Comparison of ENCODE assay signal across 8 mouse cellular contexts in the genomic region with DNA sequence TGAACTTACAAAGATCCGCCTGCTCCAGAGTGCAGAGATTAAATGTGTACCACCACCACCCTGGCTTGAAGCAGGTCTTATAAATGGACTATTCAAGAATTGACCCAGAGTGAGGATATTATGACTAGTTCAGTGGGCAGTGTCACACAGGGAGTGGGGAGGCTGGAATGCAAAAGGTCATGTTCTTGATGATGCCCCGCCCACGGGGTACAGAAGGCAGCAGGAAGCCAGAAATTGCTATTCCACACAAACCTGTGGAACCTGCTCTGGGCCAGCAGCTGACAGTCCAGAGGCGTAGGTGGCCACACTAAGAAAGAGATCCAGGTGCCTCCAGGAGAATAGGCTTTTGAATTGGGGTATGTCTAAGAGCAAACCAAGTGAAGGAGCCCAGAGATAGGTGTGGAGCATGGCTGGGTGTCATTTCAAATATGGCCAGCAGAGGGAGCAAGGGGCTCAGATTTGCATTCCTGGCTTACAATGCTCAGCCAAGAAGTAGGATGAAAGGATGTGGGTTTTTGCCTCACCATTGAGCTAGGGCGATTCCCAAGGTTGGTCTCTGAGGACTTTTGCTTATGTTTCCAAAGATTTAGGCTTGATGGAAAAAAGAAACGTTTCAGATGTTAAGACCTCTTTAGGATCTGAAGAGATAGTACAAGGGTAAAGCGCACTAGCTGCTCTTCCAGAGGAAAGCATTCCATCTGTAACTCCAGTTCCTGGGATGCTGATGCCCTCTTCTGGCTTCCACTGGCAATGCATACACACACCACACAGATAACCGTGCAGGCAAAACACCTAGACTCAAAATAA. TPM values are rescaled to one million over a fixed set of nuclear protein-coding genes. Genes with fewer than 3 reads are reported as not detected.
A peak's percentile ranks its signal among the peaks of the same experiment; 100 is the strongest.
DNase-seq lines count a peak whose midpoint lies in the region; ATAC-seq and TF ChIP-seq lines count a peak whose summit lies in the region.

No protein-coding gene starts in this region.

- no peak overlapping the region for H3K27ac ChIP-seq in forebrain, embryonic 11.5 days (ENCODE audit: low read depth, low read length)
- 0 out of 2 replicates have a peak overlapping the region, but pooled peaks have one; percentile 33 for H3K27ac ChIP-seq in heart, embryonic 16.5 days (ENCODE audit: low read length)
- no peak overlapping the region for H3K27ac ChIP-seq in liver, postnatal 0 days (ENCODE audit: low read depth)
- peak overlapping the region; percentile 79 for H3K27ac ChIP-seq in neural tube, embryonic 15.5 days (replicated peaks)

- 35% methylated on average over 8 of the region's 8 CpGs for WGBS in forebrain, embryonic 11.5 days
- WGBS in heart, embryonic 16.5 days, result 36% methylated on average over 8 of the region's 8 CpGs
- WGBS in liver, postnatal 0 days (ENCODE audit: insufficient replicate concordance), result 42% methylated on average over 8 of the region's 8 CpGs
- 35% methylated on average over 8 of the region's 8 CpGs for WGBS in neural tube, embryonic 15.5 days

- DNase-seq in c-Kit-positive CD71-positive TER-119-negative erythroid progenitor cells, embryonic 14.5 days (ENCODE audit: low read depth), result peak; percentile 68
- DNase-seq in forebrain, embryonic 11.5 days (ENCODE audit: low spot score), result peak; percentile 92
- peak; percentile 81 to 91 for DNase-seq in kidney, postnatal 25 days
- DNase-seq in liver, postnatal 0 days, result peak; percentile 84
- DNase-seq in testis, postnatal 10 days (ENCODE audit: low spot score), result peak; percentile 90

- no peaks in the 10 kb centered on the region for H3K9me3 ChIP-seq in E14TG2a.4 (ENCODE audit: low read length)
- no peaks in the 10 kb centered on the region for H3K9me3 ChIP-seq in forebrain, embryonic 11.5 days (ENCODE audit: control insufficient read depth, low read length)
- H3K9me3 ChIP-seq in heart, embryonic 16.5 days (replicated peaks; ENCODE audit: control insufficient read depth, low read length), result no peaks in the 10 kb centered on the region
- H3K9me3 ChIP-seq in liver, postnatal 0 days (ENCODE audit: low read length), result no peaks in the 10 kb centered on the region
- no peaks in the 10 kb centered on the region for H3K9me3 ChIP-seq in neural tube, embryonic 15.5 days (replicated peaks)

- no peak for TF ChIP-seq EP300 in liver, postnatal 0 days (IDR thresholded peaks at IDR 0.05; ENCODE audit: low read depth)

- no peak overlapping the region for H3K9ac ChIP-seq in forebrain, embryonic 11.5 days (ENCODE audit: low read length)
- H3K9ac ChIP-seq in heart, embryonic 16.5 days (ENCODE audit: low read length), result no peak overlapping the region
- no peak overlapping the region for H3K9ac ChIP-seq in liver, postnatal 0 days (replicated peaks)
- H3K9ac ChIP-seq in neural tube, embryonic 15.5 days (replicated peaks), result no peak overlapping the region

- no peak overlapping the region for H3K4me3 ChIP-seq in E14TG2a.4 (replicated peaks; ENCODE audit: low read length)
- no peak overlapping the region for H3K4me3 ChIP-seq in forebrain, embryonic 11.5 days (ENCODE audit: low read depth, low read length)
- H3K4me3 ChIP-seq in heart, embryonic 16.5 days (ENCODE audit: low read length), result no peak overlapping the region; the same call in 1 of the 2 replicates
- no peak overlapping the region for H3K4me3 ChIP-seq in liver, postnatal 0 days (ENCODE audit: low read depth, low read length)
- H3K4me3 ChIP-seq in neural tube, embryonic 15.5 days (replicated peaks), result peak overlapping the region; percentile 20; the same call in 1 of the 2 replicates

- H3K36me3 ChIP-seq in E14TG2a.4 (ENCODE audit: insufficient read depth, low read length), result peaks cover 44% of the 10 kb centered on the region
- no peaks in the 10 kb centered on the region for H3K36me3 ChIP-seq in forebrain, embryonic 11.5 days (ENCODE audit: control insufficient read depth, insufficient read depth, low read length)
- peaks cover 18% of the 10 kb centered on the region for H3K36me3 ChIP-seq in heart, embryonic 16.5 days (ENCODE audit: control insufficient read depth, insufficient read depth)
- peaks cover 14% of the 10 kb centered on the region for H3K36me3 ChIP-seq in liver, postnatal 0 days (replicated peaks; ENCODE audit: insufficient read depth, low read length)
- H3K36me3 ChIP-seq in neural tube, embryonic 15.5 days, result peaks cover 45% of the 10 kb centered on the region

- H3K27me3 ChIP-seq in E14TG2a.4 (ENCODE audit: insufficient read depth, low read length), result no peaks in the 10 kb centered on the region
- H3K27me3 ChIP-seq in forebrain, embryonic 11.5 days (ENCODE audit: control insufficient read depth, insufficient read depth, low read length), result peaks cover 9% of the 10 kb centered on the region; the same call in 1 of the 2 replicates
- H3K27me3 ChIP-seq in heart, embryonic 16.5 days (ENCODE audit: control insufficient read depth, insufficient read depth, low read length), result no peaks in the 10 kb centered on the region
- H3K27me3 ChIP-seq in liver, postnatal 0 days (ENCODE audit: insufficient read depth, low read length), result no peaks in the 10 kb centered on the region
- no peaks in the 10 kb centered on the region for H3K27me3 ChIP-seq in neural tube, embryonic 15.5 days (replicated peaks)

- ATAC-seq in forebrain, embryonic 11.5 days (replicated peaks; ENCODE audit: low FRiP score), result peak; percentile 47
- peak; percentile 71 for ATAC-seq in heart, embryonic 16.5 days (replicated peaks; ENCODE audit: extremely low read depth, insufficient read depth, low FRiP score)
- ATAC-seq in liver, postnatal 0 days, result peak; percentile 63; the same call in 1 of the 2 replicates
- ATAC-seq in neural tube, embryonic 15.5 days (ENCODE audit: low FRiP score), result peak; percentile 71

- peak; percentile 90 for TF ChIP-seq CTCF in E14TG2a.4 (conservative IDR thresholded peaks at IDR 0.05; ENCODE audit: low read length)
- peak; percentile 88 for TF ChIP-seq CTCF in liver, postnatal 0 days (IDR thresholded peaks at IDR 0.05; ENCODE audit: low read depth)

- no peak overlapping the region for H3K4me2 ChIP-seq in forebrain, embryonic 11.5 days (ENCODE audit: low read depth, low read length, severe bottlenecking)
- 0 out of 2 replicates have a peak overlapping the region, but pooled peaks have one; percentile 34 for H3K4me2 ChIP-seq in heart, embryonic 16.5 days (ENCODE audit: low read depth, low read length)
- no peak overlapping the region for H3K4me2 ChIP-seq in liver, postnatal 0 days (ENCODE audit: low read depth, low read length)
- H3K4me2 ChIP-seq in neural tube, embryonic 15.5 days, result peak overlapping the region; percentile 45

- peaks cover 67% of the 10 kb centered on the region for H3K4me1 ChIP-seq in E14TG2a.4 (replicated peaks; ENCODE audit: low read depth, low read length)
- peaks cover 7% of the 10 kb centered on the region; the same call in 1 of the 2 replicates for H3K4me1 ChIP-seq in forebrain, embryonic 11.5 days (replicated peaks; ENCODE audit: control insufficient read depth, insufficient read depth, low read length)
- H3K4me1 ChIP-seq in heart, embryonic 16.5 days (ENCODE audit: control insufficient read depth, insufficient read depth, low read length), result peaks cover 11% of the 10 kb centered on the region
- H3K4me1 ChIP-seq in liver, postnatal 0 days (ENCODE audit: insufficient read depth), result peaks cover 17% of the 10 kb centered on the region
- H3K4me1 ChIP-seq in neural tube, embryonic 15.5 days, result peaks cover 25% of the 10 kb centered on the region

RNA-seq across cellular contexts. Expression of a gene that starts 2.2 kb away (rescaled TPM):
- 18.1 and 19.2 TPM in 2 replicates for polyA plus RNA-seq in forebrain, embryonic 11.5 days (2014; fragmentation: Nextera tagmentation; extraction: Ambion mirVana)
- 16.3 and 17.2 TPM in 2 replicates for polyA plus RNA-seq in heart, embryonic 16.5 days (2015; fragmentation: Nextera tagmentation; extraction: Ambion mirVana)
- 6.6 and 8.7 TPM in 2 replicates for polyA plus RNA-seq in liver, postnatal 0 days (2015; fragmentation: Nextera tagmentation; extraction: Ambion mirVana)
- 27.7 and 28.3 TPM in 2 replicates for polyA plus RNA-seq in neural tube, embryonic 15.5 days (2015; fragmentation: Nextera tagmentation; extraction: Ambion mirVana)

RNA-seq across cellular contexts. Expression of a gene that starts 15.2 kb away (rescaled TPM):
- 11.9 and 13.9 TPM in 2 replicates for polyA plus RNA-seq in forebrain, embryonic 11.5 days (2014; fragmentation: Nextera tagmentation; extraction: Ambion mirVana)
- 10.6 and 11.5 TPM in 2 replicates for polyA plus RNA-seq in heart, embryonic 16.5 days (2015; fragmentation: Nextera tagmentation; extraction: Ambion mirVana)
- polyA plus RNA-seq in liver, postnatal 0 days (2015; fragmentation: Nextera tagmentation; extraction: Ambion mirVana), result 4.6 and 5.1 TPM in 2 replicates
- polyA plus RNA-seq in neural tube, embryonic 15.5 days (2015; fragmentation: Nextera tagmentation; extraction: Ambion mirVana), result 43.0 and 48.9 TPM in 2 replicates

RNA-seq across cellular contexts. Expression of a gene that starts 29.3 kb away (rescaled TPM):
- polyA plus RNA-seq in forebrain, embryonic 11.5 days (2014; fragmentation: Nextera tagmentation; extraction: Ambion mirVana), result 34.0 and 35.0 TPM in 2 replicates
- polyA plus RNA-seq in heart, embryonic 16.5 days (2015; fragmentation: Nextera tagmentation; extraction: Ambion mirVana), result 26.4 and 29.6 TPM in 2 replicates
- polyA plus RNA-seq in liver, postnatal 0 days (2015; fragmentation: Nextera tagmentation; extraction: Ambion mirVana), result 7.1 and 7.9 TPM in 2 replicates
- polyA plus RNA-seq in neural tube, embryonic 15.5 days (2015; fragmentation: Nextera tagmentation; extraction: Ambion mirVana), result 33.2 and 35.5 TPM in 2 replicates

RNA-seq across cellular contexts. Expression of a gene that starts 30.3 kb away (rescaled TPM):
- polyA plus RNA-seq in forebrain, embryonic 11.5 days (2014; fragmentation: Nextera tagmentation; extraction: Ambion mirVana), result 38.2 and 40.5 TPM in 2 replicates
- 27.2 and 31.4 TPM in 2 replicates for polyA plus RNA-seq in heart, embryonic 16.5 days (2015; fragmentation: Nextera tagmentation; extraction: Ambion mirVana)
- polyA plus RNA-seq in liver, postnatal 0 days (2015; fragmentation: Nextera tagmentation; extraction: Ambion mirVana), result 6.1 and 7.2 TPM in 2 replicates
- polyA plus RNA-seq in neural tube, embryonic 15.5 days (2015; fragmentation: Nextera tagmentation; extraction: Ambion mirVana), result 41.2 and 44.7 TPM in 2 replicates

RNA-seq across cellular contexts. Expression of a gene that starts 51.3 kb away (rescaled TPM):
- 13.3 and 14.1 TPM in 2 replicates for polyA plus RNA-seq in forebrain, embryonic 11.5 days (2014; fragmentation: Nextera tagmentation; extraction: Ambion mirVana)
- polyA plus RNA-seq in heart, embryonic 16.5 days (2015; fragmentation: Nextera tagmentation; extraction: Ambion mirVana), result 16.8 and 21.5 TPM in 2 replicates
- polyA plus RNA-seq in liver, postnatal 0 days (2015; fragmentation: Nextera tagmentation; extraction: Ambion mirVana), result 9.0 and 10.0 TPM in 2 replicates
- polyA plus RNA-seq in neural tube, embryonic 15.5 days (2015; fragmentation: Nextera tagmentation; extraction: Ambion mirVana), result 25.8 and 27.4 TPM in 2 replicates

Comparison
In these comparisons a context has a peak if more than half of its experiments do, and no peak if none do; other contexts are left out.
1. H3K27ac ChIP-seq: peak in heart, embryonic 16.5 days (single experiment) and neural tube, embryonic 15.5 days (single experiment); none in forebrain, embryonic 11.5 days (single experiment) and liver, postnatal 0 days (single experiment).
2. H3K4me2 ChIP-seq: peak in heart, embryonic 16.5 days (single experiment) and neural tube, embryonic 15.5 days (single experiment); none in forebrain, embryonic 11.5 days (single experiment) and liver, postnatal 0 days (single experiment).
3. Peak in every context shown above with its lines, with median percentiles within 50 percentile points of each other: DNase-seq and ATAC-seq.